Mouse (Mus musculus) liver, postnatal 0 days (tissue): ENCODE measurements at regions not wholly inside any gene's neighbourhood (a gene's known extent, or its start where the extent isn't known, plus 50 kb on each side); places are given as distances from the start of the nearest gene placed in this dataset.

Experiments used
- CTCF ChIP-seq: sonication (generic); IDR thresholded peaks from 2 replicates; pipeline ENCODE4 v1.5.1; 2016; ENCODE audit warnings: antibody characterized with exemption, low read depth
- EP300 ChIP-seq: IDR thresholded peaks from 2 replicates; pipeline ENCODE4 v1.6.1; 2016; ENCODE audit warnings: antibody characterized with exemption, low read depth, mild to moderate bottlenecking

DNA sequence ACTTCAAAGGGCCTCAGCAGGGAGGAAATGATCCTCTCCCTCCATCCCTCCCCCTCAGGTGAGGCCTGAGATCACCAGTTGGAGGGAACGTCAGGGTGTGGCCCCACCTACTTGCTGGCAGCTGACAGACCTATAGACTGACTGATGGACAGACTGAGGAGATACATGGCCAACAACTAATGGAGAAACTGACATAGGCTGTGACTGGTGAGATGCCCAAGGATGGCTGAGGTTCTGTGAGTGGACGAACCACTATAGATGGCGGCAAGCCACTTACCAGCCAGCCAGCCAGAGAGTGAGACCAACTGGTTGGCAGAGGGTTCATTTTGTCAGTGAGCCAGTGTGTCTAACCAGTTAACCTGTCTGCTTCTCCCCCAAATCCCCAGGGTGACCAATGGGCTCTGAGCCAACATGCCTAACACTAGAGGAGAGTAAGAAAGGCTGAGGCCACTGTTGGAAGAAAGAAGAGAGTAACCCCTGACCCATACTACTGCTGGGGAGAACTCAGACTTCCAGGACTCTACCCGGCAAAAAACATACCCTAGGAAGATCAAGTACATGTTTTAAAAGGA is 147.4 kb downstream of the Fgf18 start:
- TF ChIP-seq CTCF (no peak), EP300 (no peak)
